10 mouse cellular contexts compared by ENCODE assay signal in genomic region chr9:52102060-52102844, GRCm38 (mm10). TPM values are rescaled to one million over a fixed set of nuclear protein-coding genes. Genes with fewer than 3 reads are reported as not detected.
DNase-seq lines count a peak whose midpoint lies in the region; ATAC-seq and TF ChIP-seq lines count a peak whose summit lies in the region.
"Had no signal": no experiment of that assay in that cellular context is flagged by ENCODE, and none has a peak within 500 bp of the region (broad histone marks: within the 10 kb centered on the region; RNA-seq: fewer than 3 reads in every experiment).

No protein-coding gene starts in this region.

- 63% methylated on average over 13 of the region's 13 CpGs for WGBS in forebrain, postnatal 0 days
- 72% methylated on average over 13 of the region's 13 CpGs for WGBS in forebrain, embryonic 12.5 days
- WGBS in midbrain, embryonic 10.5 days: 75% methylated on average over 13 of the region's 13 CpGs
- 70% methylated on average over 13 of the region's 13 CpGs for WGBS in midbrain, embryonic 16.5 days
- 66% methylated on average over 13 of the region's 13 CpGs for WGBS in midbrain, embryonic 14.5 days

- no peak overlapping the region for H3K27ac ChIP-seq in forebrain, postnatal 0 days (ENCODE audit: low read depth, low read length)
- no peak overlapping the region for H3K27ac ChIP-seq in forebrain, embryonic 12.5 days
- H3K27ac ChIP-seq in midbrain, embryonic 10.5 days (replicated peaks): 0 out of 2 replicates have a peak overlapping the region, but pooled peaks have one; percentile 5
- no peak overlapping the region for H3K27ac ChIP-seq in midbrain, embryonic 16.5 days (ENCODE audit: low read length)
- no peak overlapping the region; the same call in 1 of the 2 replicates for H3K27ac ChIP-seq in midbrain, embryonic 14.5 days (replicated peaks; ENCODE audit: low read depth, low read length)
- H3K27ac ChIP-seq: liver, embryonic 13.5 days; neural tube, embryonic 12.5 days had no signal

- H3K27me3 ChIP-seq in forebrain, postnatal 0 days (ENCODE audit: insufficient read depth, low read length): no peaks in the 10 kb centered on the region
- no peaks in the 10 kb centered on the region for H3K27me3 ChIP-seq in forebrain, embryonic 12.5 days
- no peaks in the 10 kb centered on the region for H3K27me3 ChIP-seq in midbrain, embryonic 10.5 days (ENCODE audit: low read depth, poor library complexity, severe bottlenecking)
- no peaks in the 10 kb centered on the region for H3K27me3 ChIP-seq in midbrain, embryonic 16.5 days (ENCODE audit: control insufficient read depth, insufficient read depth, low read depth, low read length)
- H3K27me3 ChIP-seq in midbrain, embryonic 14.5 days (ENCODE audit: control insufficient read depth, insufficient read depth, low read length): no peaks in the 10 kb centered on the region
- H3K27me3 ChIP-seq: liver, embryonic 13.5 days; neural tube, embryonic 12.5 days had no signal

- no peak overlapping the region for H3K4me2 ChIP-seq in forebrain, postnatal 0 days (ENCODE audit: low read depth)
- no peak overlapping the region for H3K4me2 ChIP-seq in forebrain, embryonic 12.5 days
- H3K4me2 ChIP-seq in midbrain, embryonic 16.5 days (ENCODE audit: low read length): no peak overlapping the region
- H3K4me2 ChIP-seq in midbrain, embryonic 14.5 days (ENCODE audit: low read length): no peak overlapping the region
- H3K4me2 ChIP-seq: liver, embryonic 13.5 days; neural tube, embryonic 12.5 days had no signal

- DNase-seq in forebrain, postnatal 0 days: peak; percentile 39
- DNase-seq in midbrain, embryonic 10.5 days (ENCODE audit: low spot score): no peak
- DNase-seq in cerebellum, postnatal 10 days: peak; percentile 89 to 91
- DNase-seq in midbrain, embryonic 14.5 days: peak; percentile 49
- no peak for DNase-seq in MN1 (ENCODE audit: low spot score)
- DNase-seq: liver, embryonic 13.5 days had no signal

- ATAC-seq in forebrain, postnatal 0 days: peak; percentile 50
- ATAC-seq in forebrain, embryonic 12.5 days (ENCODE audit: low FRiP score): no peak
- ATAC-seq in midbrain, embryonic 16.5 days: no peak
- no peak for ATAC-seq in midbrain, embryonic 14.5 days (ENCODE audit: low FRiP score, low TSS enrichment)
- no peak for ATAC-seq in frontal cortex, adult (ENCODE audit: low TSS enrichment)

- 0 out of 2 replicates have a peak, but pooled peaks cover 4% of the 10 kb centered on the region for H3K4me1 ChIP-seq in forebrain, postnatal 0 days (ENCODE audit: insufficient read depth)
- H3K4me1 ChIP-seq in forebrain, embryonic 12.5 days: peaks cover 6% of the 10 kb centered on the region
- H3K4me1 ChIP-seq in midbrain, embryonic 10.5 days: peaks cover 13% of the 10 kb centered on the region
- H3K4me1 ChIP-seq in midbrain, embryonic 16.5 days (ENCODE audit: control insufficient read depth, insufficient read depth, low read length): peaks cover 3% of the 10 kb centered on the region; the same call in 1 of the 2 replicates
- no peaks in the 10 kb centered on the region for H3K4me1 ChIP-seq in midbrain, embryonic 14.5 days (ENCODE audit: control insufficient read depth, insufficient read depth, low read length)
- H3K4me1 ChIP-seq: neural tube, embryonic 12.5 days had no signal

- no peak overlapping the region for H3K4me3 ChIP-seq in forebrain, postnatal 0 days (ENCODE audit: low read depth, low read length)
- no peak overlapping the region for H3K4me3 ChIP-seq in forebrain, embryonic 12.5 days (replicated peaks)
- H3K4me3 ChIP-seq in midbrain, embryonic 10.5 days: no peak overlapping the region
- no peak overlapping the region for H3K4me3 ChIP-seq in midbrain, embryonic 16.5 days (ENCODE audit: low read depth, low read length)
- no peak overlapping the region for H3K4me3 ChIP-seq in midbrain, embryonic 14.5 days (replicated peaks; ENCODE audit: low read depth, low read length)
- H3K4me3 ChIP-seq: liver, embryonic 13.5 days; neural tube, embryonic 12.5 days had no signal

- peak; percentile 39 for TF ChIP-seq CTCF in forebrain, postnatal 0 days (IDR thresholded peaks at IDR 0.05; ENCODE audit: low read depth)

- no peak overlapping the region for H3K9ac ChIP-seq in forebrain, postnatal 0 days
- H3K9ac ChIP-seq in forebrain, embryonic 12.5 days: no peak overlapping the region
- no peak overlapping the region for H3K9ac ChIP-seq in midbrain, embryonic 16.5 days (ENCODE audit: low read depth, low read length)
- H3K9ac ChIP-seq in midbrain, embryonic 14.5 days (replicated peaks; ENCODE audit: low read length): no peak overlapping the region
- H3K9ac ChIP-seq: liver, embryonic 13.5 days; neural tube, embryonic 12.5 days had no signal

- H3K36me3 ChIP-seq in forebrain, postnatal 0 days (ENCODE audit: insufficient read depth): peaks cover 6% of the 10 kb centered on the region; the same call in 1 of the 2 replicates
- no peaks in the 10 kb centered on the region for H3K36me3 ChIP-seq in forebrain, embryonic 12.5 days (replicated peaks)
- H3K36me3 ChIP-seq in midbrain, embryonic 10.5 days: no peaks in the 10 kb centered on the region
- peaks cover 8% of the 10 kb centered on the region; the same call in 1 of the 2 replicates for H3K36me3 ChIP-seq in midbrain, embryonic 16.5 days (ENCODE audit: control insufficient read depth, insufficient read depth, low read length)
- H3K36me3 ChIP-seq in midbrain, embryonic 14.5 days (ENCODE audit: control insufficient read depth, insufficient read depth, low read length): no peaks in the 10 kb centered on the region
- H3K36me3 ChIP-seq: liver, embryonic 13.5 days; neural tube, embryonic 12.5 days had no signal

- no peaks in the 10 kb centered on the region for H3K9me3 ChIP-seq in forebrain, postnatal 0 days (ENCODE audit: low read length)
- no peaks in the 10 kb centered on the region for H3K9me3 ChIP-seq in forebrain, embryonic 12.5 days
- no peaks in the 10 kb centered on the region for H3K9me3 ChIP-seq in midbrain, embryonic 10.5 days (replicated peaks)
- H3K9me3 ChIP-seq in midbrain, embryonic 16.5 days (replicated peaks; ENCODE audit: control insufficient read depth, low read length, poor library complexity, severe bottlenecking): no peaks in the 10 kb centered on the region
- no peaks in the 10 kb centered on the region for H3K9me3 ChIP-seq in midbrain, embryonic 14.5 days (ENCODE audit: control insufficient read depth, low read length)
- H3K9me3 ChIP-seq: liver, embryonic 13.5 days; neural tube, embryonic 12.5 days had no signal

RNA-seq across cellular contexts. Expression of gene Rdx, which starts 55.3 kb away (rescaled TPM):
- total RNA-seq in forebrain, postnatal 0 days (2014; rRNA removed): 75.4 and 84.6 TPM in 2 replicates
- 66.9 and 81.7 TPM in 2 replicates for polyA plus RNA-seq in forebrain, postnatal 0 days (2015; fragmentation: Nextera tagmentation; extraction: Ambion mirVana)
- 160 and 169 TPM in 2 replicates for polyA plus RNA-seq in forebrain, embryonic 12.5 days (2016; fragmentation: Nextera tagmentation; extraction: Ambion mirVana)
- polyA plus RNA-seq in midbrain, embryonic 10.5 days (2016; fragmentation: Nextera tagmentation; extraction: Ambion mirVana): 159 and 160 TPM in 2 replicates
- polyA plus RNA-seq in midbrain, embryonic 16.5 days (2015; fragmentation: Nextera tagmentation; extraction: Ambion mirVana): 62.6 and 70.9 TPM in 2 replicates
- polyA plus RNA-seq in midbrain, embryonic 14.5 days (2014; fragmentation: Nextera tagmentation; extraction: Ambion mirVana): 79.8 and 114 TPM in 2 replicates

Comparison
In these comparisons a context has a peak if more than half of its experiments do, and no peak if none do; other contexts are left out.
1. DNase-seq: peak in forebrain, postnatal 0 days (single experiment), cerebellum, postnatal 10 days (2 of 2) and midbrain, embryonic 14.5 days (single experiment); none in midbrain, embryonic 10.5 days (single experiment) and MN1 (single experiment).